Mouse (Mus musculus): ENCODE results near the gene Cxcr2.

GRCm38 (mm10) chr1:74197726-74198470 lies 44.1 kb downstream of the Cxcr2 start:
- TF ChIP-seq CTCF (IDR thresholded peaks at IDR 0.05; ENCODE audit: borderline replicate concordance, control insufficient read depth, extremely low read depth, insufficient read depth, low read length, poor library complexity) (no peak), POLR2A (IDR thresholded peaks at IDR 0.05; ENCODE audit: control insufficient read depth, extremely low read depth, insufficient read depth, low read length, poor library complexity) (no peak)
